Mouse (Mus musculus): ENCODE data around the gene Fstl3. TPM values are rescaled to one million over a fixed set of nuclear protein-coding genes. Genes with fewer than 3 reads are reported as not detected.

Gene Fstl3
- polyA plus RNA-seq, 2 experiments from 2014 or later = 0.53 TPM; not detected in 1

DNA sequence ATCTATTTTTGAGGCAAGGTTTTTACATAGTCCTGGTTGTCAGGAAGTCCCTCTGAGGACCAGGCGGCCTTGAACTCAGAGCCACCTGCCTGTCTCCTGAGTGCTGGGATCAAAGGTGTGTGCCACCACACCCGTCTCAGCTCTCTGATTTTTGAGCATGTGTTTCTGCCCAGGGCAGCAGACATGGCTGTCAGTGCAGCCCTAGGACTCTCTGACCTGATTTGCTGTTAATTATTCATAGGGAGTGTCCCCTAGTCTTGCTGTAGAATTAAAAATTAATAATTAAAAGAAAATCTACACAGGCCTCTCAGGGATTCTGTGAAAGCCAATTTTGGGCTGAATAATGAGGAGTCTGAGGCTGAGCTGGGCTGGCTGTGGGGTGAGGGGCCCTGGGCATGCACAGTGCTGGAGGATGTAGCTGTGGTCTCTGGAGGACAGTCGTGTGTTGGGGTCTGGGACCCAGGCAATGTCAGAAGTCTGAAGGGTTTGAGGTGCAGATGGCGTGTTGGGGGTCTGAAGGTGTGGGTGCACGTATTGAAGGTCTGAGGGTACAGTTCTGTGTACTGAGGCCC is 37.3 kb downstream of the Fstl3 start:
- ATAC-seq = no peak

DNA sequence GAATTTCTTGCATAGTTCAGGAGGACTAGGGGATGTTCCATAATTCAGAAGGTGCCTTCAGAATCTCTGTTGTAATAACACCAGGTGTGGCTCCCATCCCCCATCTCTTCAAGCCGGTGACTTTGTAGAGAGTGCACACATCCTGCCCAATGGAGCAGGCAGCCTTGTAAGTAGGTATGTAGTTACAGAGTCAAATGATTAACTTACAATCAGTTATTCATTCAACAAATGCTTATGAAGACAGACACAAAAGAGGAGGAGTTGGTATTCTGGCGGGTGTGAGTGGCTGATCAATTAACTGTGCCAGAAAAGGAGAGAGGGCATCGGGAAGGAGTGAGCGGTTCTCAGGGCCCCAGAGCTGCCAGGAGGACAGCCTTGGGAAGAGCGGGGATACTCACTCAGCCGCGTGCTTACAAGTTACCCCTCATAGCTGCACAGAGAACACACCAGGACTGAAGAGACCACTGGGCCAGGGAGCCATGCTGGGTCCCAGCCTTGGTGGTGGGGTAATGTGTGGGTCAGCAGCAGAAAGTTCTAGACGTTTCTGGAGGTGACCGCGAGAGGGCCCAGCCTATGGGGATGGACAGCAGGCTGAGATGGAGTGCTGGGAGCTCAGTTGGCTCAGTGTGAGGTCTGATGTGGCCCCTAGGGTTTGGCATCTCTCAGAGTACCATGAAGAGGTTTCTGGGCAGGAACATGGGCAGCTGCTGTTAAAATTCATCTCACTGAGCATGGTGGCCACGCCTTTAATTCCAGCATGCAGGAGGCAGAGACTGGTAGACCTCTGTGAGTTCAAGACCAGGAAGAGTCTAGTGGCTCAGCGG is 38.8 kb downstream of the Fstl3 start:
- ATAC-seq = no peak

DNA sequence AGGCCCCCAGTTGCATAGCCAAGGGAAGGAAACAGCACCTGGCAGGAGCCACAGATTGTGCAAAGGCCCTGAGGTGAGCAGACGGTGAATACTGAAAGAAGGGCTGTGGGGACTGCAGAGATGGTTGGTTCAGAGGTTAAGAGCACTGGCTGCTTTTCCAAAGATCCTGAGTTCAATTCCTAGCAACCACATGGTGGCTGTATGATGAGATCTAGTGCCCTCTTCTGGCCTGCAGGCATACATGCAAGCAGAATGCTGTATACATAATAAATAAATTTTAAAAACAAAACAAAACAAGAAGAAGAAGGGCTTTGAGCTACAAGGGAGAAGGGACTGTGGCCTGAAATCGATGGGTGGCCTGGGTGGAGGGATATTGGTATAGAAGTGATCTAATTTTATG is 40.0 kb downstream of the Fstl3 start:
- no peak for ATAC-seq

DNA sequence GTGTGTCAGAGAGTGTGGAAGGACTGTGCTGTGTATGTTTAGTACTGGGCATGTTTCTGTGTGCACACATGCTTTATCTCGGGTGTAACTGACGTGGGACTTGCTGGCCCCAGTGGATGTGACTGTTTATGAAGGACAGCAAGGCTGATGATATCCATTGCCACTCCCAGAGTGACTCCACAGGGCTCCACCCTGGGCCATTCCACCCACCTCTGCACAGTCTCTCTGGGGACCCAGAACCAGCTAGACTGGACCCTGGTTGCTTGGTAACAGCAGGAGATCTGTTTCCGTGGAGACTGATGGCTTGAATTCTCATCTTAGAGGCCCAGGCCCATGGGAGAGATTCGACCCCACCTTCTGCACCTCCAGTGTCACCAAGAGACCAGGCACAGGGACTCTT is 41.2 kb downstream of the Fstl3 start:
- ATAC-seq = no peak

DNA sequence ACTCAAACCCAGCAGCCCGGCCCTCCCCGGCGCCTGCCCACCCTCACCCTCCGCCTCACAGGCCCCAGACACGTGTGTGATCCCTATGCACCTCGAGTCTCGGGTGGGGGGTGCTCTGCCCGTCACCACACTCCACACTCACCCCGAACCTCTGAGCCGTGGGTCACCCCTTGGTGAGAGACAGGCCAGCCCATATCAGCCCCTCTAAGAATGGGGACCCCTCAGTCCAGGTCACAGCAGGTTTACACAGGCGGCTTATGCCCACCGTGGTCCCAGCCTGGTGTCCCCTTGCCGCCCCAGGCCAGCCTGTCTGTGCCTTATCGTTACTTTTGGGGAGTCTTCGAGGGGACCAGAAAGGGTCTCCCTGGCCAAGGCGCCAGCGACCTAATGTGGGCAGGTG is 42.5 kb downstream of the Fstl3 start:
- ATAC-seq = no peak

DNA sequence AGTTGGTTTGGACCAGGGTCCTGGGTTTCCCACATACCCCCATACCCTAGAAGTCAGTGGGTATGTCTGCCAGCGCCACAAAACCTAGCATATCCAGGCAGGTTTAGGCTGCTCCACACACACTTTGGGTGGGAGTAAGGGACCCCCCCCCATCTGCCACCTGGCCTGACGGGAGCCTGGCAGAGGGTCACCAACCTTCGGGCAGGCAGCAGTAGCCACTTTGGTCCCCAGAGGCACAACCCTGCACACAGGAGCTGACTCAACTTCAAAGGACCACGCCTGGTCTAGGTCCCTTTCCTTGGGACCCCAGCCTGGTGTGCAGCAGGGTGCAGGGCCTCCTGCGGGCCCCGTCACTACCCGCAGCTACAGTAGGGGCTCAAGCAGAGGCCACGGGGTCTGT is 43.2 kb downstream of the Fstl3 start:
- no peak for ATAC-seq

DNA sequence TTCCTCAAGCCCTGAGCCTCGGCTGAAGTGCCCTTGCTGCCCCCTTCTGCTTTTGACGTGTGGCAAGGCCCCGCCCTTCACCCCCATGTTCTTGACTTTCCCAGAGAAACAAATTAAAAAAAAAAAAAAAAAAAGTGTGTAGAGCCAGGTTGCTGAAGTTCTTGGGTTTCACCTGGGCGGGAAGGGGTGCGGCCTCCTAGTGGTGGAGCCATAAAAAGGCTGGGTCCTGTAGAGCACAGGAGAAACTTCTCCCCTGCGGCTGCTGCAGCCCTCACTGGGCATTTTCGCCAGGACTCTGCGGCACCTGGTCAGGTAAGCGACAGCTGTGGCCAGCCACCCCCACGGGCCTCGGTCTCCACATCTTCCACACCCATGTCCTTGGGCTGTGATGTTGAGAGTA is 43.7 kb downstream of the Fstl3 start, which contains the start of gene Misp:
TSS of gene Misp (plus strand) at position 208 of the 400 bp plus-strand sequence.
- no peak for ATAC-seq

DNA sequence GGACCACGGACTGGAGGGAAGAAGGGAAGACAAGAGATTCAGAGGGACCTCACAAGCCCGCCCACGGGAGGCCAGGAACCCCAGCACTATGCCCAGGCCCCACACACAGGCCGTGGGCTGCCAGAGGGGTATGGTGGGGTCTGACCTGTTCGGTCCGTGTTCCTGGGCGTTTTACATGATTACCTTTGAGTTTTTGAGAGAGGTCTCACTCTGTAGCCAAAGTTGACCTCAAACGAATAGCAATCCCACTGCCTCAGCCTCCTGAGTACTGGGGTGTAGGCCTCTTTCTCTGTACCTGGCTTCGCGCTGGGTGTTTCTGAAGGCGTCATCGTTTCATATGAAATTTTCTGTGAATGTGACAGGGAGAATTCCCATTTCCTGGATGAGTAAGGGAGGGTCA is 44.7 kb downstream of the Fstl3 start:
- ATAC-seq = no peak

DNA sequence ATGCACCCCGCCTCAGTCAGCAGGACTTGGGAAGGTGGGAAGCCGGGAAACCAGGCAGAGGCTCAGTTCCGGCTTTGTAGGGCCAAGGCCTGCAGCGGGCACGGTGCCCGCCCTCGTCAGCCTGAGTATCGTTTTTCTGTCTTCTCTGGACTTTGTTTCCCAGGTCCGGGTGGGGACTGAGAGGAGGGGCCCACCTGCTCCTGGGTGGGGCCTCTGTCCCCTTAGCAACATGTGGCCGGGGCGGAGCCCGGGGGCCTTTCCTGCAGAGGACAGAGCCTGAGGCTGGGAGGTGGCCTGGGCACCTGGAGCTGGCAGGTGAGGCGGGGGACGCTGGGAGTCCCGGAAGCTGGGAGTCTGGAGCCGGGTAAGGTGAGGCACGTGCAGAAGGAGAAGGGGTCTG is 45.3 kb downstream of the Fstl3 start:
- ATAC-seq = no peak

DNA sequence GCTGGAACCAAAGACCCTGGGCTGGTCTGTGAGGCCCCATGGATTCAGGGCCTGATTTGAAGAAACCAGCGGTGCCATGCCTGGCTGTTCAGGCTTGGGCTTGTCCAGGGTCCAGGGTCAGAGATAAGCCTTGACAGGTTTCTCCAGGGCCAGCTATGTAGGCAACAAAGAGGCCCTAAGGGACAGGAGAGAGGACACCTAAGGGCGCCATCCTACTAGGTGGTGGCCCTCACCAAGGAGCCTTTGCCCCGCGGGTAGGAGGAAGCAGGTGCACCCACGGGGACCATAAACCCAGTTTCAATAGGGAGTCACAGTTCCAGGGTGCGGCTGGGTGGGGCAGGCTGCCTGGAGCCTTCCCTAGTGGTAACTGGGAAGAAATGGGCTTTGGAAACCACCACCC is 45.9 kb downstream of the Fstl3 start:
- ATAC-seq = no peak

DNA sequence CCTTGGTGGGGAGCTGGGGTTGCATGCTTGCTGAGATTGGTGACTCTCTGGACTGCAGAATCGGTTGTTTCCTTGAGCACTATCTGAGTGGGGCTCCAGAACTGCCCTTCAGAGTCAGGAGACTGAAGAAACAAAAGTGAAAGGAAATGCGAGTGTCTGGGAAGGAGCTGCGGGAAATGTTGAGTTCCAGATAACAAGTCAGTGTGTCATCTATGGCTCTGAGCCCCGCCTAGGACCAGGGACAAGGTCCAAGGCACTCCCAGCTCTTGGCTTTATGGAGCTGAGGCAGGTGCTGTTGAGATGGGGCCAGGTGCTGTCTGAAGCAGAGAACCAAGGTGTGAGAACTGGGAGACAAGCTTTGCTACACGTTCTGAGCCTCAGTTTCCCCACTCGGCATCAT is 47.3 kb downstream of the Fstl3 start:
- ATAC-seq = no peak

DNA sequence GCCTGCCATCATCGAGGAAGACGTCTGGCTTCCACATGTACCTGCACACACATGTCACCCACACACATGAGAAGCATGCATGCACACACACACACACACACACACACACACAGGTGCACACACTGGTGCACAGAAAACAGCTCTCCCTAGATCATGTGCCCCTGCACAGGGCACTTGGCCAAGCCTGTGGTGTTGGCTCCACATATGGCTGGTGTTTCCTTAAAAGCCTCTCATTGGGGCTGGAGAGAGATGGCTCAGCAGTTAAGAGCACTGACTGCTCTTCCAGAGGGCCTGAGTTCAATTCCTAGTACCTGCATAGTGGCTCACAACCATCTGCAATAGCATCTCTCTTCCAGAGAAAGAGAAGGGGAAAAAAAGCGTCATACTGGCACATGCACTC is 54.5 kb downstream of the Fstl3 start:
- no peak for ATAC-seq

Other genes with a start within 250 kb of the Fstl3 start
- gene Plpp2, start 243.5 kb upstream of the Fstl3 start, polyA plus RNA-seq (2017; shearing (Covaris generic)) = 1 to 10 TPM; 2.8 to 3.8 TPM
- gene Mier2, start 222.1 kb upstream of the Fstl3 start, polyA plus RNA-seq (2017; shearing (Covaris generic)) = 10 to 100 TPM; 14.4 to 15.1 TPM
- gene Theg, start 189.9 kb upstream of the Fstl3 start, polyA plus RNA-seq (2017; shearing (Covaris generic)) = not detected
- not detected for gene C2cd4c, start 163.2 kb upstream of the Fstl3 start, polyA plus RNA-seq (2017; shearing (Covaris generic))
- not detected for gene Shc2, start 139.4 kb upstream of the Fstl3 start, polyA plus RNA-seq (2017; shearing (Covaris generic))
- not detected for gene Odf3l2, start 131.5 kb upstream of the Fstl3 start, polyA plus RNA-seq (2017; shearing (Covaris generic))
- under 1 TPM; 0.23 to 0.73 TPM for gene Madcam1, start 112.7 kb upstream of the Fstl3 start, polyA plus RNA-seq (2017; shearing (Covaris generic))
- gene Tpgs1, start 107.9 kb upstream of the Fstl3 start, polyA plus RNA-seq (2017; shearing (Covaris generic)) = 10 to 100 TPM; 16.6 to 19.5 TPM
- 10 to 100 TPM; 20.8 to 27.3 TPM for gene Cdc34, start 95.1 kb upstream of the Fstl3 start, polyA plus RNA-seq (2017; shearing (Covaris generic))
- 1 to 10 TPM in 1 of 2 experiments, under 1 TPM in 1; 0.49 to 1.1 TPM for gene Gzmm, start 88.3 kb upstream of the Fstl3 start, polyA plus RNA-seq (2017; shearing (Covaris generic))
- gene Bsg, start 72.8 kb upstream of the Fstl3 start, polyA plus RNA-seq (2017; shearing (Covaris generic)) = 100 to 1,000 TPM; 127 to 129 TPM
- not detected for gene Hcn2, start 60.6 kb upstream of the Fstl3 start, polyA plus RNA-seq (2017; shearing (Covaris generic))
- gene Polrmt, start 30.7 kb upstream of the Fstl3 start, polyA plus RNA-seq (2017; shearing (Covaris generic)) = 10 to 100 TPM; 18.0 to 23.4 TPM
- gene Fgf22, start 22.2 kb upstream of the Fstl3 start, polyA plus RNA-seq (2017; shearing (Covaris generic)) = not detected
- gene Rnf126, start 10.3 kb upstream of the Fstl3 start, polyA plus RNA-seq (2017; shearing (Covaris generic)) = 1 to 10 TPM; 3.4 to 3.5 TPM
- not detected for gene Prss57, start 13.7 kb downstream of the Fstl3 start, polyA plus RNA-seq (2017; shearing (Covaris generic))
- gene Palm, start 16.3 kb downstream of the Fstl3 start, polyA plus RNA-seq (2017; shearing (Covaris generic)) = under 1 TPM in 1 of 2 experiments, not detected in 1; 0.23 TPM
- under 1 TPM in 1 of 2 experiments, not detected in 1; 0.27 TPM for gene Misp, start 43.7 kb downstream of the Fstl3 start, polyA plus RNA-seq (2017; shearing (Covaris generic))
- 100 to 1,000 TPM; 103 to 274 TPM for gene Ptbp1, start 77.2 kb downstream of the Fstl3 start, polyA plus RNA-seq (2017; shearing (Covaris generic))
- gene Prtn3, start 97.2 kb downstream of the Fstl3 start, polyA plus RNA-seq (2017; shearing (Covaris generic)) = not detected
- gene Plppr3, start 97.4 kb downstream of the Fstl3 start, polyA plus RNA-seq (2017; shearing (Covaris generic)) = 1 to 10 TPM; 2.1 to 4.5 TPM
- not detected for gene Elane, start 109.0 kb downstream of the Fstl3 start, polyA plus RNA-seq (2017; shearing (Covaris generic))
- gene Cfd, start 113.6 kb downstream of the Fstl3 start, polyA plus RNA-seq (2017; shearing (Covaris generic)) = not detected
- gene Med16, start 131.7 kb downstream of the Fstl3 start, polyA plus RNA-seq (2017; shearing (Covaris generic)) = 1 to 10 TPM; 5.0 to 7.7 TPM
- not detected for gene Gm26602, start 133.6 kb downstream of the Fstl3 start, polyA plus RNA-seq (2017; shearing (Covaris generic))
- gene Kiss1r, start 139.7 kb downstream of the Fstl3 start, polyA plus RNA-seq (2017; shearing (Covaris generic)) = under 1 TPM in 1 of 2 experiments, not detected in 1; 0.09 TPM
- gene R3hdm4, start 143.9 kb downstream of the Fstl3 start, polyA plus RNA-seq (2017; shearing (Covaris generic)) = 100 to 1,000 TPM in 1 of 2 experiments, 10 to 100 TPM in 1; 93.5 to 104 TPM
- 1 to 10 TPM; 2.7 to 3.3 TPM for gene Arid3a, start 149.8 kb downstream of the Fstl3 start, polyA plus RNA-seq (2017; shearing (Covaris generic))
- 10 to 100 TPM; 65.1 to 77.5 TPM for gene Wdr18, start 182.9 kb downstream of the Fstl3 start, polyA plus RNA-seq (2017; shearing (Covaris generic))
- under 1 TPM in 1 of 2 experiments, not detected in 1; 0.58 TPM for gene Grin3b, start 193.4 kb downstream of the Fstl3 start, polyA plus RNA-seq (2017; shearing (Covaris generic))
- gene Tmem259, start 207.1 kb downstream of the Fstl3 start, polyA plus RNA-seq (2017; shearing (Covaris generic)) = 1 to 10 TPM; 1.2 to 2.5 TPM
- gene Cnn2, start 211.3 kb downstream of the Fstl3 start, polyA plus RNA-seq (2017; shearing (Covaris generic)) = 100 to 1,000 TPM; 904 to 969 TPM
- gene Abca7, start 219.2 kb downstream of the Fstl3 start, polyA plus RNA-seq (2017; shearing (Covaris generic)) = 10 to 100 TPM; 11.4 to 16.4 TPM
- 100 to 1,000 TPM; 233 to 369 TPM for gene Arhgap45, start 239.4 kb downstream of the Fstl3 start, polyA plus RNA-seq (2017; shearing (Covaris generic))

Data from CD4-positive, CD25-positive, alpha-beta regulatory T cell, adult 4 months (primary cell).